Mouse (Mus musculus): ENCODE data around the gene Gabbr1. TPM values are rescaled to one million over a fixed set of nuclear protein-coding genes. Genes with fewer than 3 reads are reported as not detected.
"Not testable (repeated sequence)": the region's sequence is repeated elsewhere in the genome, so short reads cannot be mapped to it uniquely, and the experiment has no call there.

The Gabbr1 gene
- polyA plus RNA-seq, 1 experiment = 56.8 TPM

DNA sequence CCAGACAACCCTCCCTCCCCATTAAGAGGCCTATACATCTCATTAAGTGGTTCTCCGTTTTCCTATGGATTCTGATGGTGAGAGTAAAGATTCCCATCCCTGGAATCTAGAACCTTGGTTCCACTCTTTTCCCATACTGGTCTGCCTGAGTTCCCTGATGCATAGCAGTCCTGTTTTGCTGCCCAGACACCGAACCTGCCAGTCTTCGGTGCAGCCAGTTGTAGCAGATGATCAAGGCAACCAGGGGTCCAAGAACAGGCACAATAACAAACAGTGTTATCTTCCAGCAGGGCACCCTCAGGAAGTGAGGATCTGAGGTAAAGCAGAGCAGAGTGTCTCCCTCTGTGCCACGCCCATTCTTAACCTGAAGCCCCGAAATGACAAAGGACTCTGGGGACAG is 33.6 kb upstream of the Gabbr1 start:
- TF ChIP-seq CTCF (IDR thresholded peaks at IDR 0.05; ENCODE audit: borderline replicate concordance, insufficient read depth, low read length) (no peak), POLR2A (IDR thresholded peaks at IDR 0.05; ENCODE audit: low read depth, low read length) (no peak)
- H3K4me3 ChIP-seq (ENCODE audit: insufficient read depth, low read length) = no peak overlapping the region
- no peaks in the 10 kb centered on the region for H3K4me1 ChIP-seq (ENCODE audit: control insufficient read depth, insufficient read depth, low read length)
- H3K27ac ChIP-seq (ENCODE audit: insufficient read depth, low read length) = no peak overlapping the region

GRCm38 (mm10) chr17:37016333-37016732 is 29.4 kb upstream of the Gabbr1 start:
- H3K4me1 ChIP-seq (ENCODE audit: control insufficient read depth, insufficient read depth, low read length) = no peaks in the 10 kb centered on the region
- no peak overlapping the region for H3K27ac ChIP-seq (ENCODE audit: insufficient read depth, low read length)
- TF ChIP-seq CTCF (IDR thresholded peaks at IDR 0.05; ENCODE audit: borderline replicate concordance, insufficient read depth, low read length) (no peak), POLR2A (IDR thresholded peaks at IDR 0.05; ENCODE audit: low read depth, low read length) (no peak)
- no peak overlapping the region for H3K4me3 ChIP-seq (ENCODE audit: insufficient read depth, low read length)

- H3K4me3 ChIP-seq (ENCODE audit: insufficient read depth, low read length) = no peak overlapping the region
- TF ChIP-seq CTCF (IDR thresholded peaks at IDR 0.05; ENCODE audit: borderline replicate concordance, insufficient read depth, low read length) = no peak
- no peak for TF ChIP-seq POLR2A (IDR thresholded peaks at IDR 0.05; ENCODE audit: low read depth, low read length)
- H3K27ac ChIP-seq (ENCODE audit: insufficient read depth, low read length) = no peak overlapping the region
- H3K4me1 ChIP-seq (ENCODE audit: control insufficient read depth, insufficient read depth, low read length) = no peaks in the 10 kb centered on the region
Observed at GRCm38 (mm10) chr17:37018328-37018727, 27.4 kb upstream of the Gabbr1 start.

- H3K4me1 ChIP-seq (ENCODE audit: control insufficient read depth, insufficient read depth, low read length); H3K27ac ChIP-seq (ENCODE audit: insufficient read depth, low read length); H3K4me3 ChIP-seq (ENCODE audit: insufficient read depth, low read length): not testable (repeated sequence)
Observed at GRCm38 (mm10) chr17:37019242-37019641, 26.5 kb upstream of the Gabbr1 start.

- TF ChIP-seq POLR2A (IDR thresholded peaks at IDR 0.05; ENCODE audit: low read depth, low read length) (no peak), CTCF (IDR thresholded peaks at IDR 0.05; ENCODE audit: borderline replicate concordance, insufficient read depth, low read length) (no peak)
- Histone ChIP-seq H3K4me3 (ENCODE audit: insufficient read depth, low read length) (no peak within 1 kb of the TSS), H3K27ac (ENCODE audit: insufficient read depth, low read length) (no peak within 1 kb of the TSS), H3K4me1 (ENCODE audit: control insufficient read depth, insufficient read depth, low read length) (no peaks in the 10 kb centered on the region)
Observed at GRCm38 (mm10) chr17:37022628-37023576, 22.9 kb upstream of the Gabbr1 start, which contains the start of gene Mog. Gene Mog (minus strand): TSS chr17:37023398.

- no peak overlapping the region for H3K4me3 ChIP-seq (ENCODE audit: insufficient read depth, low read length)
- H3K27ac ChIP-seq (ENCODE audit: insufficient read depth, low read length) = no peak overlapping the region
- no peak for TF ChIP-seq CTCF (IDR thresholded peaks at IDR 0.05; ENCODE audit: borderline replicate concordance, insufficient read depth, low read length)
- no peak for TF ChIP-seq POLR2A (IDR thresholded peaks at IDR 0.05; ENCODE audit: low read depth, low read length)
- H3K4me1 ChIP-seq (ENCODE audit: control insufficient read depth, insufficient read depth, low read length) = no peaks in the 10 kb centered on the region
Observed at GRCm38 (mm10) chr17:37026425-37026824, 19.3 kb upstream of the Gabbr1 start.

DNA sequence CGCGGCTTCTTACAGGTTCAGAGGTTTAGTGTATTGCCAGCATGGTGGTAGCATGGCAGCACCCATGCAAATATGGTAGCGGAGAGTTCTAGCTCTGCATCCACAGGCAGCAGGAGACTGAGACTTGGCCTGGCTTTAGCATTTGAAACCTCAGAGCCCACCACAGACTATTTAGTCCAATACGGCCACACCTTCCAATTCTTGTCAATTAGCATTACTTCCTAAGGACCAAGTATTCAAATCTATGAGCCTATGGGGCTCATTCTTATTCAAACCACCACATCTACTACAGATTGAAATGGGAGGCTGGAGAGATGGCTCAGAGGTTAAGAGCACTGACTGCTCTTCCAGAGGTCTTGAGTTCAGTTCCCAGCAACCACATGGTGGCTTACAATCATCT is 18.3 kb upstream of the Gabbr1 start:
- Histone ChIP-seq H3K27ac (ENCODE audit: insufficient read depth, low read length) (no peak overlapping the region), H3K4me1 (ENCODE audit: control insufficient read depth, insufficient read depth, low read length) (no peaks in the 10 kb centered on the region), H3K4me3 (ENCODE audit: insufficient read depth, low read length) (no peak overlapping the region)
- TF ChIP-seq POLR2A (IDR thresholded peaks at IDR 0.05; ENCODE audit: low read depth, low read length) = no peak
- no peak for TF ChIP-seq CTCF (IDR thresholded peaks at IDR 0.05; ENCODE audit: borderline replicate concordance, insufficient read depth, low read length)

DNA sequence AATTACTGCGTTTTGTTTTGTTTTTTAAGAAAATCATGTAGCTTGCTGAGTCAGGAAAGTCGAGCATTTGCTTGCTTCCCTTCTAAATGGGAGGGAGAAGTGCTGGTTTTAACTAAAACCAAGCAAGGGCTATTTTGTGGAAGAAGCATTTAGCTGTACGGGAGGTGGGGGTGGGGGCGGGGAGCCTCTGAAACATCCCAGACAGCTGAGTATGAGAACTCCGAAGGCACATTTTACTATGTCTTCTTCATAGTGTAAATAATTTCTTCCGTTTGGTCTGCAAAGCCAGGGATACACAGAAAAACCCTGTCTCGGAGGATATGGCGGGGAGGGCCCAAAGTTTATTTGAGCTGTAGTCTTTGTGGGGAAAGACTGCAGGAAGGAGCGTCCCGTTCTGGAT is 17.6 kb upstream of the Gabbr1 start:
- no peak for TF ChIP-seq CTCF (IDR thresholded peaks at IDR 0.05; ENCODE audit: borderline replicate concordance, insufficient read depth, low read length)
- no peak; the same call in 1 of the 2 replicates for TF ChIP-seq POLR2A (IDR thresholded peaks at IDR 0.05; ENCODE audit: low read depth, low read length)
- no peaks in the 10 kb centered on the region for H3K4me1 ChIP-seq (ENCODE audit: control insufficient read depth, insufficient read depth, low read length)
- peak overlapping the region; percentile 82; the same call in 1 of the 2 replicates for H3K27ac ChIP-seq (ENCODE audit: insufficient read depth, low read length)
- peak overlapping the region; percentile 22; the same call in 1 of the 2 replicates for H3K4me3 ChIP-seq (ENCODE audit: insufficient read depth, low read length)

- TF ChIP-seq POLR2A (IDR thresholded peaks at IDR 0.05; ENCODE audit: low read depth, low read length) = no peak; the same call in 1 of the 2 replicates
- Histone ChIP-seq H3K4me3 (ENCODE audit: insufficient read depth, low read length) (peak overlapping the region; percentile 26), H3K27ac (ENCODE audit: insufficient read depth, low read length) (peak overlapping the region; percentile 82), H3K4me1 (ENCODE audit: control insufficient read depth, insufficient read depth, low read length) (no peaks in the 10 kb centered on the region)
Observed at GRCm38 (mm10) chr17:37028683-37029120, 17.1 kb upstream of the Gabbr1 start.

DNA sequence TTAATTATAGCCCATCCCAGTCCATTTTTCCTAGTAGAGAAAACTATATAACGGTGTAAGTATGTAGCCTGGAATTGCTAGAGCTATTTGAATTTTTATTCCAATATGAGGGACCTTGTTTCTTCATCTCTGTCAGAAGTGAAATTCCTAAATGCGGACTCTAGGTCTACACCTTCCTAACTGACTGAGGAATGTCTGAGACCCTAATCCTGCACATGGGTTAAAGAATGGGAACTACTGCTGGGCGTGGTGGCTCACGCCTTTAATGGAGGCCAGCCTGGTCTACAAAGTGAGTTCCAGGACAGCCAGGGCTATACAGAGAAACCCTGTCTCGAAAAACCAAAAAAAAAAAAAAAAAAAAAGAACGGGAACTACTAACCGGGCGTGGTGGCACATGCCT is 16.6 kb upstream of the Gabbr1 start:
- H3K4me3 ChIP-seq (ENCODE audit: insufficient read depth, low read length) = no peak overlapping the region

More for the DNA sequence above, 16.6 kb upstream of the Gabbr1 start:
- H3K4me1 ChIP-seq (ENCODE audit: control insufficient read depth, insufficient read depth, low read length) = no peaks in the 10 kb centered on the region
- H3K27ac ChIP-seq (ENCODE audit: insufficient read depth, low read length) = peak overlapping the region; percentile 74
- TF ChIP-seq POLR2A (IDR thresholded peaks at IDR 0.05; ENCODE audit: low read depth, low read length) = no peak
- TF ChIP-seq CTCF (IDR thresholded peaks at IDR 0.05; ENCODE audit: borderline replicate concordance, insufficient read depth, low read length) = no peak
